Mouse (Mus musculus) lung, postnatal 0 days (tissue): Measurements from ENCODE around the gene Brpf1.

Experiments
- CTCF ChIP-seq: IDR thresholded peaks from 2 replicates; pipeline ENCODE4 v1.5.1; 2016; ENCODE audit warnings: antibody characterized with exemption, mild to moderate bottlenecking
- EP300 ChIP-seq: IDR thresholded peaks from 2 replicates; pipeline ENCODE4 v1.6.1; 2016; ENCODE audit warnings: antibody characterized with exemption, mild to moderate bottlenecking, control low read depth

GRCm38 (mm10) chr6:113330547-113330946 lies 23.6 kb downstream of the Brpf1 start:
- 0 out of 2 replicates have a peak, but pooled peaks have one; percentile 1 for TF ChIP-seq CTCF
- TF ChIP-seq EP300, result no peak
